Mouse (Mus musculus): ENCODE data around the gene Eps8. TPM values are rescaled to one million over a fixed set of nuclear protein-coding genes. Genes with fewer than 3 reads are reported as not detected.
A peak's percentile ranks its signal among the peaks of the same experiment; 100 is the strongest.

Eps8 gene
- total RNA-seq, 2 experiments from 2014 or later = 4.3 to 6.9 TPM

GRCm38 (mm10) chr6:137508936-137509335 is 145.7 kb downstream of the Eps8 start:
- H3K27ac ChIP-seq = no peak overlapping the region
- intact Hi-C loops (cut with DNase I) = no loop called here

GRCm38 (mm10) chr6:137506563-137506962 is 148.1 kb downstream of the Eps8 start:
- intact Hi-C loops (cut with DNase I) = no loop called here
- no peak for TF ChIP-seq CTCF (IDR thresholded peaks at IDR 0.05)
- no peak for DNase-seq

More at GRCm38 (mm10) chr6:137508936-137509335, 145.7 kb downstream of the Eps8 start:
- H3K4me3 ChIP-seq = no peak overlapping the region
- no peak for TF ChIP-seq CTCF (IDR thresholded peaks at IDR 0.05)
- no peak for DNase-seq

GRCm38 (mm10) chr6:137505555-137506227 is 149.0 kb downstream of the Eps8 start:
- intact Hi-C loops (cut with DNase I) = no loop called here
- no peak for TF ChIP-seq CTCF (IDR thresholded peaks at IDR 0.05)
- Histone ChIP-seq H3K4me3 (no peak overlapping the region), H3K27ac (no peak overlapping the region)
- DNase-seq = no peak

More at GRCm38 (mm10) chr6:137506563-137506962, 148.1 kb downstream of the Eps8 start:
- Histone ChIP-seq H3K27ac (no peak overlapping the region), H3K4me3 (no peak overlapping the region)

GRCm38 (mm10) chr6:137504052-137504451 is 150.6 kb downstream of the Eps8 start:
- Histone ChIP-seq H3K4me3 (no peak overlapping the region), H3K27ac (no peak overlapping the region)
- intact Hi-C loops (cut with DNase I) = no loop called here
- no peak for DNase-seq
- no peak for TF ChIP-seq CTCF (IDR thresholded peaks at IDR 0.05)

- TF ChIP-seq CTCF (IDR thresholded peaks at IDR 0.05) = no peak
- DNase-seq = no peak
- no peak overlapping the region for H3K27ac ChIP-seq
- H3K4me3 ChIP-seq = no peak overlapping the region
- intact Hi-C loops (cut with DNase I) = no loop called here
Measured at GRCm38 (mm10) chr6:137503462-137503861, 151.2 kb downstream of the Eps8 start.

GRCm38 (mm10) chr6:137503009-137503408 is 151.7 kb downstream of the Eps8 start:
- TF ChIP-seq CTCF (IDR thresholded peaks at IDR 0.05) = no peak
- intact Hi-C loops (cut with DNase I) = no loop called here
- no peak overlapping the region for H3K27ac ChIP-seq
- no peak overlapping the region for H3K4me3 ChIP-seq
- DNase-seq = no peak

- Histone ChIP-seq H3K27ac (no peak overlapping the region), H3K4me3 (no peak overlapping the region)
- no peak for DNase-seq
- TF ChIP-seq CTCF (IDR thresholded peaks at IDR 0.05) = no peak
- intact Hi-C loops (cut with DNase I) = no loop called here
Measured at GRCm38 (mm10) chr6:137498781-137499180, 155.9 kb downstream of the Eps8 start.

GRCm38 (mm10) chr6:137497208-137497835 is 157.4 kb downstream of the Eps8 start:
- intact Hi-C loops (cut with DNase I) = no loop called here
- Histone ChIP-seq H3K4me3 (no peak overlapping the region), H3K27ac (no peak overlapping the region; the same call in 1 of the 2 replicates)
- DNase-seq = no peak
- TF ChIP-seq CTCF (IDR thresholded peaks at IDR 0.05) = no peak

- Histone ChIP-seq H3K4me3 (no peak overlapping the region), H3K27ac (no peak overlapping the region)
- TF ChIP-seq CTCF (IDR thresholded peaks at IDR 0.05) = no peak
- DNase-seq = no peak
- intact Hi-C loops (cut with DNase I) = no loop called here
Measured at GRCm38 (mm10) chr6:137496562-137496961, 158.1 kb downstream of the Eps8 start.

GRCm38 (mm10) chr6:137495233-137495632 is 159.4 kb downstream of the Eps8 start:
- intact Hi-C loops (cut with DNase I) = no loop called here
- Histone ChIP-seq H3K4me3 (no peak overlapping the region), H3K27ac (peak overlapping the region; percentile 48)
- DNase-seq = no peak
- no peak for TF ChIP-seq CTCF (IDR thresholded peaks at IDR 0.05)

GRCm38 (mm10) chr6:137494801-137495200 is 159.9 kb downstream of the Eps8 start:
- intact Hi-C loops (cut with DNase I) = no loop called here
- Histone ChIP-seq H3K4me3 (no peak overlapping the region), H3K27ac (peak overlapping the region; percentile 48)
- TF ChIP-seq CTCF (IDR thresholded peaks at IDR 0.05) = no peak
- DNase-seq = no peak

GRCm38 (mm10) chr6:137494136-137494475 is 160.6 kb downstream of the Eps8 start:
- no peak for TF ChIP-seq CTCF (IDR thresholded peaks at IDR 0.05)
- DNase-seq = no peak
- intact Hi-C loops (cut with DNase I) = no loop called here

GRCm38 (mm10) chr6:137493211-137494135 is 161.2 kb downstream of the Eps8 start:
- intact Hi-C loops (cut with DNase I) = no loop called here
- H3K27ac ChIP-seq = peak overlapping the region; percentile 61; the same call in 1 of the 2 replicates
- no peak overlapping the region for H3K4me3 ChIP-seq
- no peak for TF ChIP-seq CTCF (IDR thresholded peaks at IDR 0.05)
- no peak for DNase-seq

More at GRCm38 (mm10) chr6:137494136-137494475, 160.6 kb downstream of the Eps8 start:
- Histone ChIP-seq H3K4me3 (no peak overlapping the region), H3K27ac (peak overlapping the region; percentile 46; the same call in 1 of the 2 replicates)

Data from gastrocnemius, adult 2 months (tissue).